Mouse (Mus musculus): ENCODE data around the gene Dip2c. TPM values are rescaled to one million over a fixed set of nuclear protein-coding genes. Genes with fewer than 3 reads are reported as not detected.

The Dip2c gene
- polyA plus RNA-seq, 1 experiment: 3.1 TPM

- no peak for DNase-seq (ENCODE audit: low read depth, low spot score)
- 35% methylated on average over 3 of the region's 3 CpGs for WGBS
These were observed 361.6 kb downstream of the Dip2c start for GRCm38 (mm10) chr13:9637949-9638348.

- no peak for DNase-seq (ENCODE audit: low read depth, low spot score)
- 95% methylated on average over 13 of the region's 13 CpGs for WGBS
These were observed 372.4 kb downstream of the Dip2c start for GRCm38 (mm10) chr13:9648716-9649115.

- 82% methylated on average over 1 of the region's 1 CpGs for WGBS
- DNase-seq (ENCODE audit: low read depth, low spot score): no peak
These were observed 373.6 kb downstream of the Dip2c start for GRCm38 (mm10) chr13:9649894-9650293.

- no peak for DNase-seq (ENCODE audit: low read depth, low spot score)
These were observed 374.3 kb downstream of the Dip2c start for GRCm38 (mm10) chr13:9650580-9650979.

GRCm38 (mm10) chr13:9653018-9653417 is 376.7 kb downstream of the Dip2c start:
- WGBS: 87% methylated on average over 3 of the region's 3 CpGs
- DNase-seq (ENCODE audit: low read depth, low spot score): no peak

GRCm38 (mm10) chr13:9656613-9657012 is 380.3 kb downstream of the Dip2c start:
- 92% methylated on average over 6 of the region's 6 CpGs for whole genome bisulfite sequencing
- DNase-seq (ENCODE audit: low read depth, low spot score): no peak

- no peak for DNase-seq (ENCODE audit: low read depth, low spot score)
- 54% methylated on average over 1 of the region's 1 CpGs for WGBS
These were observed 384.4 kb downstream of the Dip2c start for GRCm38 (mm10) chr13:9660711-9661110.

GRCm38 (mm10) chr13:9663593-9663992 is 387.3 kb downstream of the Dip2c start:
- DNase-seq (ENCODE audit: low read depth, low spot score): no peak
- WGBS: 93% methylated on average over 1 of the region's 1 CpGs

- WGBS: 80% methylated on average over 7 of the region's 7 CpGs
- DNase-seq (ENCODE audit: low read depth, low spot score): no peak
These were observed 391.7 kb downstream of the Dip2c start for GRCm38 (mm10) chr13:9667954-9668496.

GRCm38 (mm10) chr13:9669246-9669645 is 392.9 kb downstream of the Dip2c start:
- WGBS: 91% methylated on average over 5 of the region's 5 CpGs
- DNase-seq (ENCODE audit: low read depth, low spot score): no peak

- 100% methylated on average over 1 of the region's 1 CpGs for WGBS
These were observed 397.8 kb downstream of the Dip2c start for GRCm38 (mm10) chr13:9674126-9674525.

GRCm38 (mm10) chr13:9681492-9681891 is 405.2 kb downstream of the Dip2c start:
- WGBS: 91% methylated on average over 3 of the region's 3 CpGs
- DNase-seq (ENCODE audit: low read depth, low spot score): no peak

More at GRCm38 (mm10) chr13:9674126-9674525, 397.8 kb downstream of the Dip2c start:
- DNase-seq (ENCODE audit: low read depth, low spot score): no peak

- 85% methylated on average over 4 of the region's 4 CpGs for WGBS
- no peak for DNase-seq (ENCODE audit: low read depth, low spot score)
These were observed 407.0 kb downstream of the Dip2c start for GRCm38 (mm10) chr13:9683280-9683679.

- DNase-seq (ENCODE audit: low read depth, low spot score): no peak
- WGBS: 95% methylated on average over 11 of the region's 11 CpGs
These were observed 408.0 kb downstream of the Dip2c start for GRCm38 (mm10) chr13:9684153-9684923.

- DNase-seq (ENCODE audit: low read depth, low spot score): no peak
- 93% methylated on average over 7 of the region's 7 CpGs for WGBS
These were observed 409.9 kb downstream of the Dip2c start for GRCm38 (mm10) chr13:9686261-9686660.

GRCm38 (mm10) chr13:9686765-9687164 is 410.4 kb downstream of the Dip2c start:
- DNase-seq (ENCODE audit: low read depth, low spot score): no peak
- WGBS: 95% methylated on average over 11 of the region's 11 CpGs

- no peak for DNase-seq (ENCODE audit: low read depth, low spot score)
- 82% methylated on average over 16 of the region's 16 CpGs for WGBS
These were observed 413.0 kb downstream of the Dip2c start for GRCm38 (mm10) chr13:9689366-9689765.

GRCm38 (mm10) chr13:9692876-9693275 is 416.5 kb downstream of the Dip2c start:
- WGBS: 81% methylated on average over 3 of the region's 3 CpGs
- DNase-seq (ENCODE audit: low read depth, low spot score): no peak

GRCm38 (mm10) chr13:9694651-9695050 is 418.3 kb downstream of the Dip2c start:
- 89% methylated on average over 6 of the region's 6 CpGs for WGBS
- no peak for DNase-seq (ENCODE audit: low read depth, low spot score)

- no peak for DNase-seq (ENCODE audit: low read depth, low spot score)
- 85% methylated on average over 4 of the region's 4 CpGs for WGBS
These were observed 419.1 kb downstream of the Dip2c start for GRCm38 (mm10) chr13:9695403-9695802.

GRCm38 (mm10) chr13:9695809-9696208 is 419.5 kb downstream of the Dip2c start:
- DNase-seq (ENCODE audit: low read depth, low spot score): no peak

Measured in large intestine, adult 2 months (tissue).